Mouse (Mus musculus) spleen, adult 2 months (tissue): Measurements from ENCODE around the gene Sema5a. TPM values are rescaled to one million over a fixed set of nuclear protein-coding genes. Genes with fewer than 3 reads are reported as not detected.

ENCODE experiments used
- DNase-seq, 2 experiments: peaks; one replicate each; pipeline versions ENCODE4 v3.0.0 to v3.0.0-alpha.2; 2012 to 2021; ENCODE audit warnings: low spot score in 2 of 2, low read depth in 1 of 2
- H3K27ac ChIP-seq: fragments of 200-500 bp; 2 replicates; pipeline ENCODE4 v1.5.1; 2012; ENCODE audit warnings: low read length, inconsistent platforms; ENCODE audit not compliant: insufficient read depth
- H3K27me3 ChIP-seq: fragments of 200-500 bp; 2 replicates; pipeline ENCODE4 v1.6.1; 2012; ENCODE audit warnings: mild to moderate bottlenecking, moderate library complexity, low read length, inconsistent platforms; ENCODE audit not compliant: control insufficient read depth, insufficient read depth
- H3K36me3 ChIP-seq: fragments of 200-500 bp; 2 replicates; pipeline ENCODE4 v1.6.1; 2012; ENCODE audit warnings: mild to moderate bottlenecking, low read length, inconsistent platforms; ENCODE audit not compliant: control insufficient read depth, insufficient read depth
- H3K4me1 ChIP-seq: fragments of 200-500 bp; 2 replicates; pipeline ENCODE4 v1.6.1; 2011; ENCODE audit warnings: inconsistent platforms; ENCODE audit not compliant: control insufficient read depth, insufficient read depth, insufficient read length
- H3K4me3 ChIP-seq: fragments of 200-500 bp; 2 replicates; pipeline ENCODE4 v1.5.1; 2011; ENCODE audit warnings: mild to moderate bottlenecking, inconsistent platforms; ENCODE audit not compliant: insufficient read depth, insufficient read length; ENCODE audit errors: extremely low read depth
- CTCF ChIP-seq: fragments of 200-500 bp; IDR thresholded peaks from 2 replicates; pipeline ENCODE4 v1.5.1; 2011; ENCODE audit warnings: mild to moderate bottlenecking, inconsistent platforms; ENCODE audit not compliant: insufficient read depth, insufficient read length, insufficient replicate concordance; ENCODE audit errors: extremely low read depth
- POLR2A ChIP-seq: fragments of 200-500 bp; IDR thresholded peaks from 2 replicates; pipeline ENCODE4 v1.6.1; 2011; ENCODE audit warnings: low read depth, low read length, inconsistent platforms
- WGBS: fragments of 180-500 bp; shearing (Covaris S2); methylation state at CpG from one replicate; pipeline ENCODE4 v1.1.7; 2018; 5-methylcytosine and 5-hydroxymethylcytosine counted together
- polyA plus RNA-seq: library from polyadenylated mRNA; depleted of rRNA; stranded (reverse); fragments of >200 nt; gene quantifications from 2 replicates; pipeline ENCODE4 v1.2.3, GENCODE M21; 2012

The Sema5a gene
- polyA plus RNA-seq, 1 experiment = 5.4 TPM

DNA sequence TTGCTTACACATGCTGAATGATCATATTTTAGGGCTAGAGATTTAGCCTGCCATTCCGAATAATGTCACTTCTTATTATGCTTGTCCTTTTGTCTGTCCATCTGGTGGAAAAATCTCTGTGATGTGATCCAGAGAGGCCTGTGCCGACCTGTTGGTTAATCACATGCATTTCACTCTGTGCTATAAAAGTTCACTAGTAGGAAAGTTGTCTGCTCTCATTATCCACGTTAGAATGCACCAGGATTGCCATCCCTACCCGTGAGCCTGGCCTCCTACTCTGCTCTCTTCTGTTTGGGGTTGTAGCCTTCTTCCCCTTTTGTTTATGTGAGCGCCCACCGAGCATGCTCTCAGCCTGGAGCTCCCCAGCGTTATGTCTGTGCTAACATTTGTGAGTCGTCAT is 108.4 kb downstream of the Sema5a start:
- Histone ChIP-seq H3K36me3 (no peaks in the 10 kb centered on the region), H3K27ac (no peak overlapping the region), H3K4me3 (no peak overlapping the region), H3K27me3 (no peaks in the 10 kb centered on the region), H3K4me1 (no peaks in the 10 kb centered on the region)
- TF ChIP-seq POLR2A (no peak), CTCF (no peak)
- 69% methylated on average over 8 of the region's 8 CpGs for WGBS
- DNase-seq = no peak

DNA sequence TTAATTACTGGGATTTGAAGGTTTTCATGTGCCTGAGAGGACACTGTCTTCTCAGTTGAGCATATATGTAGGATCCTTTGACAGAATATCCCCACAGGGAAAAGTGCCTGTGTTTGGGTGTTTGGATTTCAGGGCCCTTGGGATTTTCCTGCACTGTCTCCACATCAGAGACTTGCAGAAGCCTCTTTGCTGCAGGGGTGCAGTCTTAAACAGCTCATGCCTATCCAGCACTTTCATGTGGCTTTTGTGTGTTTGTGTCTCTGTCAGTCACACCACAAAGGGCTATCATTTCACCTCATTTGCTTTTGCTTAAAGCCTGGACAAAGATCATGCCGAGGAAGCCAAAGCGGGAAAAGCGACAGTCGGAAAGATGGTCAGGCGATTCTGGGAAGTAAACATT is 108.9 kb downstream of the Sema5a start:
- no peaks in the 10 kb centered on the region for H3K27me3 ChIP-seq
- DNase-seq = no peak
- no peak overlapping the region for H3K4me3 ChIP-seq
- H3K27ac ChIP-seq = no peak overlapping the region
- H3K36me3 ChIP-seq = no peaks in the 10 kb centered on the region
- TF ChIP-seq CTCF (no peak), POLR2A (no peak)
- 88% methylated on average over 5 of the region's 5 CpGs for WGBS
- no peaks in the 10 kb centered on the region for H3K4me1 ChIP-seq

- 88% methylated on average over 5 of the region's 5 CpGs for WGBS
- DNase-seq = no peak
Measured at GRCm38 (mm10) chr15:32356805-32357204, 112.2 kb downstream of the Sema5a start.

DNA sequence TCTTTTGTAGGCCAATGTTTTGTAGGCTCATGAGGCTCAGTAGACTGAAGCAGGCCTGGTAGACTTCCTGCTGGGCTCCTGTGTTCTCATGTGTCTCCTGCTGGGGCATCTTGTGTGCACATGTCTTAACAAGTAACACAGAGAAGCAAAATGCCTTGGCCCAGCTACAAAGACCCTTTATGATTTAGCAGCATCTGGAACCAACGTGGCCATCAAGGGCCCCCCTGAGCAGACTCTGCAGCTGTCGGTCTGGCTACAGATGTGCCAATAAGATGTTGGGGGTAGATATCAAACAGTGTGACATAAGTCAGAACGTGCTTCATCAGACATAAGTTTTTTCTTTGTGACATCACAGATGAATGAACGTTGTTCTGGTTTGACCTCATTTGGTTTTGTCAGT is 123.2 kb downstream of the Sema5a start:
- Histone ChIP-seq H3K36me3 (no peaks in the 10 kb centered on the region), H3K27me3 (no peaks in the 10 kb centered on the region), H3K4me3 (no peak overlapping the region), H3K4me1 (no peaks in the 10 kb centered on the region), H3K27ac (no peak overlapping the region)
- no peak for DNase-seq
- 86% methylated on average over 4 of the region's 4 CpGs for WGBS
- TF ChIP-seq POLR2A = no peak
- no peak for TF ChIP-seq CTCF

More at GRCm38 (mm10) chr15:32356805-32357204, 112.2 kb downstream of the Sema5a start:
- no peak overlapping the region for H3K4me3 ChIP-seq
- no peaks in the 10 kb centered on the region for H3K4me1 ChIP-seq
- H3K27me3 ChIP-seq = no peaks in the 10 kb centered on the region
- no peak overlapping the region for H3K27ac ChIP-seq
- H3K36me3 ChIP-seq = no peaks in the 10 kb centered on the region
- TF ChIP-seq POLR2A (no peak), CTCF (no peak)

DNA sequence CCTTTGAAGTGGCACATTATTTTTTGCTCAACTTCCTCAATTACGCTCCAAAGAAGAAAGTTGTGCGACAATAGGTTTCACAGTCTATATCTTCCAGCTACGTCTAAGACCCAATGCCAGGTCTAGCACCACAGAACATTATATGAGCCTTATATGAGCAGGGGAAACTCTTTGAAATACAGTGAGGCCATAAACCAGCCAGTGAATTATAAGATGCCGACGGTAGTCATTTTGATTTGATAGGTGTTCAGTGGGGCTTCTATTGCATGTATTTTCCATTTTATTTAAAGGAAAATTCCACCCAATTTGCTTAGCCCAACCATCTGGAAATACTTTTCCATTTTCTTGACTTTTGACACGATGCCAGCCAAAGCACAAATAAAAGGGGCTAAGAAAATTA is 126.3 kb downstream of the Sema5a start:
- no peak for TF ChIP-seq CTCF
- 72% methylated on average over 6 of the region's 6 CpGs for WGBS
- no peak overlapping the region for H3K4me3 ChIP-seq
- H3K27ac ChIP-seq = no peak overlapping the region
- H3K27me3 ChIP-seq = no peaks in the 10 kb centered on the region
- H3K4me1 ChIP-seq = no peaks in the 10 kb centered on the region
- no peak for DNase-seq
- H3K36me3 ChIP-seq = no peaks in the 10 kb centered on the region

- DNase-seq = no peak
- no peaks in the 10 kb centered on the region for H3K36me3 ChIP-seq
- H3K27me3 ChIP-seq = no peaks in the 10 kb centered on the region
- no peak overlapping the region for H3K27ac ChIP-seq
- no peaks in the 10 kb centered on the region for H3K4me1 ChIP-seq
- TF ChIP-seq CTCF (no peak), POLR2A (no peak)
- WGBS = 77% methylated on average over 6 of the region's 6 CpGs
- H3K4me3 ChIP-seq = no peak overlapping the region
Measured at GRCm38 (mm10) chr15:32371385-32371784, 126.8 kb downstream of the Sema5a start.

DNA sequence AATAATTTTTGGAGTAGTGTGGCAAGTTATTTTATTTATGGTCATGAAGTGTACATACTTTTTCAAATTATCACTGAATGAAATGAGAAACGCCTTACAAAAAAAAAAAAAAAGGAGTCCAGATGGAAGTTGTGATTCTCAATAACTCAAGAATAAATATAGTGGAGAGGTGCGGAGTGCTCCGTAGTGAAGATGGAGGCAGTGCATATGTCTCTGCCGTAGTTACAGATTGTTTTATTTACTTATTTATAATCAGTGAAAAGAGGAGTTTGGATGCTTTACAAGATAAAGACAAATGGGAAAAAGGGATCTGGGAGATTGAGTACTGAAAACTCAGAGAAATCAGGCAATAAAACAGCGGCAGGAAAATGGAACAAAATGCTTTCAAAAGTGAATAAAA is 131.7 kb downstream of the Sema5a start:
- Histone ChIP-seq H3K4me1 (no peaks in the 10 kb centered on the region), H3K36me3 (no peaks in the 10 kb centered on the region), H3K27me3 (no peaks in the 10 kb centered on the region), H3K4me3 (no peak overlapping the region), H3K27ac (no peak overlapping the region)
- no peak for TF ChIP-seq CTCF
- no peak for TF ChIP-seq POLR2A
- WGBS = 89% methylated on average over 5 of the region's 5 CpGs
- DNase-seq = no peak
